Mouse (Mus musculus) liver, postnatal 0 days (tissue): ENCODE measurements around the gene Zfp638.

Experiments
- CTCF ChIP-seq: sonication (generic); IDR thresholded peaks from 2 replicates; pipeline ENCODE4 v1.5.1; 2016; ENCODE audit warnings: antibody characterized with exemption, low read depth
- EP300 ChIP-seq: IDR thresholded peaks from 2 replicates; pipeline ENCODE4 v1.6.1; 2016; ENCODE audit warnings: antibody characterized with exemption, low read depth, mild to moderate bottlenecking

DNA sequence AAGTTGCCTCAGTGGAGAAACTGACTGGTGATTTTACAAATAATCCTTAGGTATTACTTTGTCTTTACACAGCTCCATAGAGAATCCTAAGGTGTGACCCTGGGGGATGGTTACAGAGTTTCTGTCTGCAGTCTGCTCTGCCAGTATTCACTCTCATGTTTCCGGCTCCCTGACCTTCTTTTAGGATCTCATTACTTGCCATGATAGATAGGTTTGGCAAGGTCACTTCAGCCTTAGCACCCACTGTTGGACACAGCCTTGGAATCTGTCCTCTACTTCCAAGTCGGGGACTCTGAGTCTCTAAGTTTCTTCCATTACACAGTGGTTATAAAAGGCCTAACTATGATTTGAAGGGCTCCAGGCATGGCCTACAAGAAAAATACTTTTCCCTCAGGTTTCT is 17.5 kb upstream of the Zfp638 start:
- TF ChIP-seq EP300 (no peak), CTCF (no peak)
